Mouse (Mus musculus) ZHBTc4 (cell line): Measurements from ENCODE around the gene Gm10118.

Experiments
- DNase-seq: peaks from one replicate; pipeline ENCODE4 v3.0.0-alpha.2; 2011; ENCODE audit warnings: low read depth, low spot score

Gene Gm10118

DNA sequence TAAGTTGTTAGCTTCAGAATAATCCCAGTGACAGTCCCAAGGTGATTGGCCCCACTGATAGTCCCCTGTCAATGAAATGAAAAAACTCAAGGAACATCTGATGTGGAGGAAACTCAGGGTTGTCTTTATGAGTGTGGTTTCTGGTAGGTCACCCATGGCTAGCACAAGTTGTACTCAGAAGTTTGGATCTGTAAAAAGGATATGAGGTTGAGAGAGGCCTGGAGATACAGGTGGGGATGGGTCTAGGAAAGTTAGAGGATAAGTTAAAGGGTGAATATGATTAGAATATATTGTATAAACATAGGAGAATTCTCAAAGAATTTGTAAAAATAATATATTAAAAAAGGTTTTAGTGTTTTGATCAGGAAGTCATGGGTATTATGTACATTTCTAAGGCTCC lies at the start of gene Gm10118:
Gene Gm10118, minus strand, starts transcription at position 101 of the 400 bp plus-strand sequence.
- DNase-seq, result no peak

DNA sequence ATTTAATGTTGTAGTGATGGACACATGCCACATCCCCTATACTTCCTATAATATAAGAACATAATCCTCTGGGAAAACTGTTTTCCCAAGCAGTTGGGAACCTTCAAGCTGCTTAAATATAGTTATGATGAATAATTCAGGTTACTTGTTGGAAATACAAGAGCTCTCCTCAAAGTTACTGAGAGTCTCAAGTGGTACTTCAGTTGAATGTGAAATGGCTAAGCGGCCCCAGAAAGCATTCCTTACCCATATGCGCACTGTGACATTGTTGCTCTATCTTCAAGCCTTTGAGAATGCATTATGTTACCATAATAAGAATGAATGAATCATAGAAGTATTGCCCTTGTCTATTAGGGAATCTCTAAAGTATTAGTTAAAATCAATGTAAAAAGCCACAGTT lies 45.1 kb upstream of the Gm10118 start:
- DNase-seq, result no peak

DNA sequence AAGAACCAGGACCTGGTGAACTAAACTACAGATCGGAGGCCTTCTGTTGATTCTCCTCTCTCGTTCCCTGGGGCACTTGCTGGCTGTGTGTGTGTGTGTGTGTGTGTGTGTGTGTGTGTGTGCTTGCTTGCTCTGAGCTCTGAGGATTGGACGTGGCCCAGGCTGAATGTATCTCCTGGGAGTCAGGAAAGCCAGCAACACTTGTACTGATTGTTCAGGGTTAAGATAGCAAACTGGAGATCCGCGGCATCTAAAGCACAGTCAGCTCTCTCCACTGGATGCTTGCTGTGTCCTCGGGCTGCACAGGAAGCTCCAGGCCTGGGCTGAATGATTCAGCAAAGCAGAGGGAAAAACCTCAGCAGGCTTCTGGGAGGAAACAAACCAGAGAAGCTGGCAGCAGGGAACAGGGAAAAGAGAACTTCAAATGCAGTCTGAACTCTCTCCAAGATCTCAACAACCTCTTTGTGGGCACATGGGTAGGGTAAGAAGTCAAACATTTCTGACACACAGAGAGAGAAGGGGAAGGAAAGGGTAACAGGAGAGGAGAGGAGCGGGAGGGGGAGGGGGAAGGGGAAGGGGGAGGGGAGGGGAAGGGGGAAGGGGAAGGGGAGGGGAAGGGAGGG lies 27.2 kb upstream of the Gm10118 start:
- peak; percentile 1 for DNase-seq

DNA sequence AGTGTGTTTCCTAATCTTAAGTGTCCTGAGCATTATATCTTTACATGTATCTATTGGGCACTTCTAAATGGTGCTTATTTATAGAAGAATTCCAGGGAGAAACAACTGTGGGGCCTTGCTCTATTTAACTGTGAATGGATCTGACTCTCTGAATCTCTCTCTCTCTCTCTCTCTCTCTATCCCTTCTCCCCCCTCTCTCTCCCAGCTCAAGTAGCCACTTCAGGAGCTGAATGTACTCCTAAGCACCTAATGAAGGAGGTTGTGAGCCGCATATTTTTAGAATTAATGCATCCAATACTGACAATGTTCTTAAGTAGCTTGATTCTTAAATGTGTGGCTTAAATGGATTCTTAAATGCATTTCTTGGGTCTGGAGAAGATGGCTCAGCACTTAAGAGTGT lies 24.2 kb upstream of the Gm10118 start:
- no peak for DNase-seq

DNA sequence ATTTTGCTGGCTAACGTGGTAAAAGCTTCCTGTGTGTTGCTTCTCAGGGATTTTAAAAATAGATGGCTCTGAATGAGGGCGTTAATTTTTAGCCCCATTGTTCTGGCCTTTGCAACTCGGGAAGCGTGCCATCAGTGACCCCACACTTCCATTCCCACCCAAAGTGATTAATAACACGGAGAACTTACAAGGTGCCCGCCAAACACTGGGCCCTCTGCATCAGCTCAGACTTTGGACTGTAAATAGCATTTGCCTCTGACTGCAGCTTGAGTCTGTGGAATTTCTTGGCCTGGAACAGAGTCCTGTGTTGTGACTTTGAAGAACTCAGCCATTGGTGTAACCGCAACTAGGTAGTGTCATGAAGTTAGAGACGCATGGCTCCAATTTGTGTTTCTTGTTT lies 23.6 kb upstream of the Gm10118 start:
- DNase-seq, result no peak

DNA sequence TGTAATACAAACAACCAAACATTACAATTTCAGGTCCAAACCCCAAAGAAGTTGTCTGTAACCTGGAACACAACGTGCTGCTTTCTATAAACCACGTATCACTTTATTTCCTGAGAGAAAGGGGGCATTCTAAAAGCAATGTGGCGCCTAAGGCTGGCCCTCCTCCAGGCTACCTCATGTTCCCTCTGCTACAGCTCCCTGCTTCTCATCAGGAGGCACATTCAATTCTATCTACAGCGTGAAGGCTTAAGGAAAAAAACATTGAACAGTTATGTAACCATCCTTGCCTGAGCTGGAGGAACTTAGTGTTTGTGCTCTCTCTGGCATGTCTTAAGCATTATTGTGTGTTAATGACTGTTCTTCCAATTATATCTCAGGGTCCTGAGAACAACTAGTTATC lies 20.0 kb upstream of the Gm10118 start:
- no peak for DNase-seq

DNA sequence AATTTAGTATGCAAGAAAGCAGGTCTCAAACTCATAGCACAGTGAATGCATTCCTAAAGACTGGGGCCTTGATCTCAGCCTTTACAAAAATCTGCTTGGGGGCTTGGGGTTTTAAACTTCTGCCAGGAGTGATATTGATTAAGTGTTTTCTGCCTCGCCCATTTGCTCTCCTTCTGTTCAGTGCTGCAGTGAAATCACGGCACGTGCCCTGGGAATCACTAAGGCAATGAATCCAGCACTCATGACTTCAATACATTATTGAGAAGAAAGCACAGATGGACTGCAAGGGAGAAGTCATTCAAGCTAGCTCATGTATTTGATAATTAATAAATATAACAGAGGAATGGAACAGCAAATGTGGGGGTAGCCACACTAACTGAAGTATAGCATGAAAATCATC lies 18.3 kb upstream of the Gm10118 start:
- no peak for DNase-seq

DNA sequence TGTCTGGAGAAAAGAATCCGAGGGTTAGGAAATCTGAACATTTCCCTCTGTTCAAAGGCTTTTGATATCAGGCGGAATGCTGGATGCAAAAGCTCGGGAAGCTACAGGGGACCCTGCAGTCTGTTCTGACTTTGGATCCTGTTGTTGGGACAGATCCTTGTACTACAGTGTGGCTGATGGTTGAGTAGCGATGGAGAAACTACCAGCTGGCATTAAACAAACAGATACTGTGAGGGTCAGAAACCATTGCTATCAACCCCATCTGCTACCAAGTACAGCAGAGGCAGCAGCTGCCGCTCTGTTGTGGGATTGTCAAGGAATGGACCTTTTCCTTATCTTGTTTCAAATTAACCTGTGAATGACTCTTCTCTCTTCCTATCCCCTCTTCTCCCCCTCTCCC lies 6.7 kb upstream of the Gm10118 start:
- no peak for DNase-seq

DNA sequence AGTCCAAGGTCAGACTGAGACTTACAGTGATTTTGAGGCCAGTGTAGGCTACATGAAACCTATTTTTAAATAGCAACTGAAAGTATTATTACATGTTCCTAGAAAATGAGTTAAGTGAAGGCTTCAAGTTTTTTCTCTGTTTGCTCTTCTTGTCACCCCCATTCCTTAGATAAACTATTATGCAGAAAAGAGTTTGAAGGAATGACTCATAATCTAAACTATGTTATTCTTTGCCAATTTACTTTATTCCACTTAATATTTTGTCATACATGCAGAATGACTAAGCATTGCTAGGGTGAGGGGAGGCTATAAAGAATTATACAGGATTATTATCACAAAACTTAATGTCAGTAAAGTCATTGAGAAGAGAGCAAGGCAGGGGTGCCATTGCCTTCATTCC lies 18.4 kb downstream of the Gm10118 start:
- DNase-seq, result no peak

DNA sequence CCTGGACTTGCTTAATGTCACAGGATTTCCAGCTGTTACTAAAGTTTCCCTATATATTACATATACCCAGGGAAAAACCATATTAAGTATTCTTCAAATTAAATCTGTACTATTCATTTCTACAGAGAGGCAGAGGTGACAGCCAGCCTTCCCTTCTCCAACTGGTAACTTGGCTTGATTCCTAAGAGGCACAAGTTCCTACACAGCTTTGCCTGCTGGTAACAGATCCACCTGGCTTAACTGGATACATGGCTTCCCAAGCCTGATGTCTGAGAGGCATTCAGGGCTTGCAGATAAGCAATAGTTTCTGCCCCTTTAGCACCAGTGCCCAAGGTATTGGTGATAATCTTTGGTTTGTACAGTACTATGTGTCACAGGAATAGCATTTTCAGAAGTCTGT lies 27.3 kb downstream of the Gm10118 start:
- DNase-seq, result no peak

DNA sequence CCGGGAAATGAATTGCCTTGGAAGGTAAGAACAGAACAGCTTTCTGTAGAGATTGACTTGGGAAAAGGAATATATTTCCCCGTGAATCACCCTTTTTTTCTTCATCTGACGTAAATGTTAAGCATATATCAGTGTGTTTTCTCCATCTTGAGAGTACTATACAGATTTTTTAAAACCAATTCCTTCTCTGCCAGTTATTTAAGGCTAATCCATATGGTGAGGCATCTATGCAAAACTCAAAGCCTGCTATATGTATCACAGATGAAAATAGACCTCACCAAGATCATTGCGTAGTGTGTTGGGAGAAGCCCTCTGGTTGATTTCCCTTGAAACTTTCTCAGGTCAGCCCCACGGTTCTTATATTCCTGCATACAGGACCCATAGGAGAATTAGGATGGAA lies 32.6 kb downstream of the Gm10118 start:
- no peak for DNase-seq

DNA sequence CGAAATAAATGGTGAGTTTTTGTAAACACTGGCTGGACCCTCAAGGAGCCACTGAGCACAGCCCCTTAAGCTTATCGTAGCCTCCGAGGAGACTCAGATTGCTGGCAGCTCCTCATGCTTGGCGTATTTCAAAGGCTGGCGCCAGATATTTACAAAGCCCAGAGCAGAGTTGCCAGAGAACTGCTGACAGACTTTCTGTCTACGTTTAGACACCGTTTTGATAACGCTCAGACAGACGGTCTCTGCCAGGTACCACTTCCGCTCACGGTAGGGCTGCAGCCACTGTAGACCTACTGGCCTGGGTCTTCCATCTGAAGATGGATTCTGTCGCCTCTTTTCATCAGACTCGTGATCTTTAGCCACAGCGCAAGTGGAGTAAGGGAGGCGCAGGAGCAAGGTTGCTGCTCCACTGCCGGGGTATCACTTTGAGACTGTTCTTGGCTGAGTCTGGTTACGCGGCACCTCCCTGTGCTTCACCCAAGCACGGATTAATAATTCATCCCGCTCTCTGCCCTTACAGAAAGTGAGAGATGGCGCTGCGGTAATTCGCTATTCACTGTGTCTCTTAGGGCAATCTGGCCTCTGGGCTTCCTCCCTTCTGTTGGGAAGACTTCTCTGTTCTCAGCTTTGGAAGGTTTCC lies 40.7 kb downstream of the Gm10118 start:
- no peak for DNase-seq

DNA sequence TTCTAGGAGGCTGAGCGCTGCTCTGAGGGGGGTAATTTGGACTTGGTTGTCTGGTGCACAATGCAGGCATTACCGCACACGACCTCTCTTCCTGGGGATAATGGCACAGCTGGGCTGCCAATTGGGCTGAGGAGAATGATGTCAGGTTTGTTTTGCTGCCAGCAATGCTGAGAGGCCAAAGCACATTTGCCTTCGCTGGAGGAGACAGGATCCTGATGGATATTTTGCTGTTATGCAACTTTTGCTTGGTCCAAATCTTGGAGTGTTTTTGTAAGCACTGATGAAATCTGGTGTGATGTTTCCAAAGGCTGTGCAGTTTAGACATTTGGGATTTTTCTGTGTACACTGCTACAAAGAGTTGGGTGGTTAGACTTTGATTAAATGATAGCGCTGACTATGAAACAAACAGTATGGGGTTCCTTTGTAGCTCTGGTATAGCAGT lies 46.8 kb downstream of the Gm10118 start:
- no peak for DNase-seq
